Mouse (Mus musculus) bone marrow macrophage, adult 2 months (primary cell): ENCODE measurements around the gene Map2k1. TPM values are rescaled to one million over a fixed set of nuclear protein-coding genes. Genes with fewer than 3 reads are reported as not detected.
A peak's percentile ranks its signal among the peaks of the same experiment; 100 is the strongest.
"Not testable (repeated sequence)": the region's sequence is repeated elsewhere in the genome, so short reads cannot be mapped to it uniquely, and the experiment has no call there.

Experiments
- H3K27ac ChIP-seq: 2 replicates; pipeline ENCODE4 v1.5.1; 2012; ENCODE audit warnings: low read depth, low read length; ENCODE audit not compliant: insufficient read depth
- H3K4me1 ChIP-seq: 2 replicates; pipeline ENCODE4 v1.6.1; 2012; ENCODE audit warnings: low read length; ENCODE audit not compliant: control insufficient read depth, insufficient read depth
- H3K4me3 ChIP-seq: 2 replicates; pipeline ENCODE4 v1.5.1; 2012; ENCODE audit warnings: mild to moderate bottlenecking, low read length, moderate library complexity; ENCODE audit not compliant: insufficient read depth
- CTCF ChIP-seq: IDR thresholded peaks from 2 replicates; pipeline ENCODE4 v1.5.1; 2012; ENCODE audit warnings: low read depth, mild to moderate bottlenecking, low read length, moderate library complexity
- POLR2A ChIP-seq: IDR thresholded peaks from 2 replicates; pipeline ENCODE4 v1.6.1; 2012; ENCODE audit warnings: mild to moderate bottlenecking, low read depth, low read length, borderline replicate concordance
- polyA plus RNA-seq: library from polyadenylated mRNA; stranded (reverse); fragments of >200 nt; gene quantifications from 2 replicates; pipeline ENCODE4 v1.2.4, GENCODE M21; 2012; ENCODE audit not compliant: missing spikeins, insufficient read depth, insufficient read length

The Map2k1 gene
- polyA plus RNA-seq, 1 experiment: 79.9 TPM

GRCm38 (mm10) chr9:64217887-64218286 is 35.5 kb downstream of the Map2k1 start:
- Histone ChIP-seq H3K27ac (no peak overlapping the region), H3K4me3 (no peak overlapping the region), H3K4me1 (peaks cover 47% of the 10 kb centered on the region)
- TF ChIP-seq CTCF (no peak), POLR2A (no peak)

- Histone ChIP-seq H3K4me3 (no peak overlapping the region), H3K27ac (peak overlapping the region; percentile 2; the same call in 1 of the 2 replicates), H3K4me1 (peaks cover 37% of the 10 kb centered on the region)
- TF ChIP-seq POLR2A: no peak
- no peak for TF ChIP-seq CTCF
Observed at GRCm38 (mm10) chr9:64216641-64217040, 36.8 kb downstream of the Map2k1 start.

- peaks cover 32% of the 10 kb centered on the region for H3K4me1 ChIP-seq
Observed at GRCm38 (mm10) chr9:64216090-64216489, 37.3 kb downstream of the Map2k1 start.

GRCm38 (mm10) chr9:64214452-64214851 is 39.0 kb downstream of the Map2k1 start:
- no peak for TF ChIP-seq CTCF
- H3K27ac ChIP-seq: no peak overlapping the region
- no peak overlapping the region for H3K4me3 ChIP-seq
- H3K4me1 ChIP-seq: peaks cover 34% of the 10 kb centered on the region

More at GRCm38 (mm10) chr9:64216090-64216489, 37.3 kb downstream of the Map2k1 start:
- H3K4me3 ChIP-seq: no peak overlapping the region
- H3K27ac ChIP-seq: peak overlapping the region; percentile 2; the same call in 1 of the 2 replicates
- TF ChIP-seq POLR2A (no peak), CTCF (no peak)

- no peak overlapping the region for H3K27ac ChIP-seq
- TF ChIP-seq CTCF (no peak), POLR2A (no peak)
Observed at GRCm38 (mm10) chr9:64207509-64208084, 45.8 kb downstream of the Map2k1 start.

GRCm38 (mm10) chr9:64202866-64203265 is 50.6 kb downstream of the Map2k1 start:
- peak overlapping the region; percentile 75 for H3K27ac ChIP-seq
- TF ChIP-seq CTCF: no peak
- TF ChIP-seq POLR2A: no peak
- H3K4me3 ChIP-seq: no peak overlapping the region

More at GRCm38 (mm10) chr9:64207509-64208084, 45.8 kb downstream of the Map2k1 start:
- H3K4me1 ChIP-seq: peaks cover 20% of the 10 kb centered on the region
- H3K4me3 ChIP-seq: no peak overlapping the region

GRCm38 (mm10) chr9:64202331-64202730 is 51.1 kb downstream of the Map2k1 start:
- Histone ChIP-seq H3K27ac (peak overlapping the region; percentile 75), H3K4me3 (no peak overlapping the region), H3K4me1 (peaks cover 17% of the 10 kb centered on the region)
- TF ChIP-seq CTCF (no peak), POLR2A (no peak)

More at GRCm38 (mm10) chr9:64202866-64203265, 50.6 kb downstream of the Map2k1 start:
- H3K4me1 ChIP-seq: peaks cover 19% of the 10 kb centered on the region

GRCm38 (mm10) chr9:64199897-64200296 is 53.5 kb downstream of the Map2k1 start:
- H3K4me1 ChIP-seq: peaks cover 17% of the 10 kb centered on the region
- TF ChIP-seq CTCF: no peak
- TF ChIP-seq POLR2A: no peak
- no peak overlapping the region for H3K4me3 ChIP-seq
- no peak overlapping the region for H3K27ac ChIP-seq

- peaks cover 17% of the 10 kb centered on the region for H3K4me1 ChIP-seq
- H3K4me3 ChIP-seq, H3K27ac ChIP-seq: not testable (repeated sequence)
Observed at GRCm38 (mm10) chr9:64198763-64199418, 54.5 kb downstream of the Map2k1 start.

GRCm38 (mm10) chr9:64198068-64198762 is 55.2 kb downstream of the Map2k1 start:
- Histone ChIP-seq H3K27ac (no peak overlapping the region), H3K4me1 (peaks cover 15% of the 10 kb centered on the region), H3K4me3 (no peak overlapping the region)
- TF ChIP-seq POLR2A (no peak), CTCF (no peak)
